Mouse (Mus musculus) bone marrow, adult 2 months (tissue): ENCODE data around the gene Aurkaip1. TPM values are rescaled to one million over a fixed set of nuclear protein-coding genes. Genes with fewer than 3 reads are reported as not detected.

ENCODE experiments used
- H3K27ac ChIP-seq: fragments of 200-500 bp; 2 replicates; pipeline ENCODE4 v1.5.1; 2012; ENCODE audit warnings: low read depth, mild to moderate bottlenecking, control low read depth, inconsistent platforms, low read length; ENCODE audit not compliant: control insufficient read depth, poor library complexity, insufficient read depth
- H3K4me1 ChIP-seq: fragments of 200-500 bp; 2 replicates; pipeline ENCODE4 v1.6.1; 2011; ENCODE audit warnings: low read length; ENCODE audit not compliant: control insufficient read depth, insufficient read depth
- H3K4me3 ChIP-seq: fragments of 200-500 bp; replicated peaks from 2 replicates; pipeline ENCODE3; 2011; ENCODE audit warnings: mild to moderate bottlenecking, low read depth, low read length, control low read depth; ENCODE audit not compliant: control insufficient read depth
- CTCF ChIP-seq: fragments of 200-500 bp; IDR thresholded peaks from 2 replicates; pipeline ENCODE4 v1.5.1; 2011; ENCODE audit warnings: low read length, control low read depth; ENCODE audit not compliant: control insufficient read depth, insufficient read depth
- POLR2A ChIP-seq: fragments of 200-500 bp; IDR thresholded peaks from 2 replicates; pipeline ENCODE4 v1.6.1; 2011; ENCODE audit warnings: low read depth, mild to moderate bottlenecking, control low read depth, low read length, borderline replicate concordance; ENCODE audit not compliant: control insufficient read depth
- WGBS: fragments of 180-500 bp; shearing (Covaris S2); methylation state at CpG from one replicate; pipeline ENCODE4 v1.1.7; 2018; 5-methylcytosine and 5-hydroxymethylcytosine counted together
- polyA plus RNA-seq: library from polyadenylated mRNA; stranded (reverse); fragments of >200 nt; gene quantifications from 2 replicates; pipeline ENCODE4 v1.2.4, GENCODE M21; 2011; ENCODE audit warnings: low replicate concordance; ENCODE audit not compliant: missing spikeins, insufficient read depth, insufficient read length

Gene Aurkaip1
- polyA plus RNA-seq, 1 experiment: 114 TPM

DNA sequence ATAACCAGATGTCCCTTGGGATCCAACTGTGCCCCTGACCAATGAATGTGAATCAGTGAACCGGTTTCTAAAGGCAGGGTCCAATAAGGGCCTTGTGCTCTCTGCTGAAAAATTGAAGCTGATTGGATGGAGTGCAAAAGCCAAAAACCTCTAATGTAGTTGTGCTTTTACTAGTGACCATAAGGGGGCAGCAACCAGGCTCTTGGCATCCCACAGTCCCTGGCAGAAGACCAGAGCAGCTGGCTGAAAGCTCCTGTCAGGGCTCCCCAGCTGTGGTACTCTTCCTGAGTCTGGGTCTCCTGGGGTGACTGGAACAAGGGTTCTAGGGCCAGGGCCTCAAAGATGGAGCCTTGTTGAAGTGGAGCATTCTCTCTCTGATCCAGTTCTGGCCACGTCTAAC is 2.8 kb downstream of the Aurkaip1 start:
- no peak overlapping the region for H3K4me3 ChIP-seq
- 34% methylated on average over 2 of the region's 2 CpGs for WGBS
- H3K27ac ChIP-seq: no peak overlapping the region
- H3K4me1 ChIP-seq: peaks cover 6% of the 10 kb centered on the region
- TF ChIP-seq CTCF: peak; percentile 65
- TF ChIP-seq POLR2A: no peak

GRCm38 (mm10) chr4:155837404-155838010 is 6.4 kb downstream of the Aurkaip1 start:
- 19% methylated on average over 11 of the region's 11 CpGs for WGBS
- peaks cover 5% of the 10 kb centered on the region for H3K4me1 ChIP-seq
- H3K27ac ChIP-seq: no peak overlapping the region
- no peak overlapping the region for H3K4me3 ChIP-seq
- TF ChIP-seq POLR2A: no peak
- TF ChIP-seq CTCF: no peak

DNA sequence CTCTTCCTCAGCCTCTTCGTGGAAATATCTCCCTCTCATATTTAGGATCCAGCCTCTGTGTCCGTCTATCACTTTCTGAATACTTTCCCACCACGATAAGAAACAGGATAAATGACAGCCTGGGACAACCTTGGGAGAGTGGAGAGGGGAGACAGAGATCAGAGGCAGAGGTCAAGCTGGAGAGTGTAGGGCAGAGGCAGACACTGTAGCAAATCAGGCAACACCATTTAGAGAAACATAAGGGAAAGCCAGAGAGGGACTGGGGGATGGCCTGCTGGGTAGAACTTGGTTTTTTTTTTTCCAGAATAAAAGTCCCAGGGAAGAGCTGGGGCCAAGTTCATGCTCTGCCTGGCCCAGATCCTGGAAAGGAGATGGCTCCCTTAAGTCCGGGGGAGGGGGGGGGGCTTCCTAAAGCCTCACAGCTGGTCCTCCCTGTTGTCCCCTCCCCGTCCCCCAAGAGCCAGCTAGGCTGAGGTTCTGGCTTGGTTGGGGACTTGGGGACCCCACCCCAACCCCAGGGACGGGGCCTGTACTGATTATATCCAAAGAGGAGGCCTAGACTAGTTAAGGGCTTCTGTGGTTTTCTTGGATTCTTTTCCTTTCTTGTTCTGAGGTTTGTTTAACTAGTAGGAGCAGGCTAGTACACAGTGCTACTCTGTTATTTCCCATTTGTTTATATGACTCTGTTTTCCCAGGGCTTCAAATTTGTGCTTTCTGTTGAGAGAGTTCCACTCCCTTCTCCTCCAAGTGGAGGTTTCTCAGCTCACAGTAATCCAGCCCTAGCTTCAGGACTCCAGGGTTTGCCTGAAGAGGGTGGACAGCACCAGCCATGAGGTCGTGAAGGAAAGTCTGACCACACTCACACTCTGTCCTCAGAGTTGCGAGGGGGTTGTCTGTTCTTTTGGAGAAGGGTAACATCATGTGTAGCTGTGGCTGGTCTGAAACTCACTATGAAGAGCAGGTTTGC is 7.4 kb downstream of the Aurkaip1 start:
- H3K4me3 ChIP-seq: no peak overlapping the region
- 55% methylated on average over 8 of the region's 8 CpGs for WGBS
- H3K27ac ChIP-seq: no peak overlapping the region
- TF ChIP-seq CTCF (no peak), POLR2A (no peak)
- H3K4me1 ChIP-seq: peaks cover 1% of the 10 kb centered on the region; the same call in 1 of the 2 replicates

DNA sequence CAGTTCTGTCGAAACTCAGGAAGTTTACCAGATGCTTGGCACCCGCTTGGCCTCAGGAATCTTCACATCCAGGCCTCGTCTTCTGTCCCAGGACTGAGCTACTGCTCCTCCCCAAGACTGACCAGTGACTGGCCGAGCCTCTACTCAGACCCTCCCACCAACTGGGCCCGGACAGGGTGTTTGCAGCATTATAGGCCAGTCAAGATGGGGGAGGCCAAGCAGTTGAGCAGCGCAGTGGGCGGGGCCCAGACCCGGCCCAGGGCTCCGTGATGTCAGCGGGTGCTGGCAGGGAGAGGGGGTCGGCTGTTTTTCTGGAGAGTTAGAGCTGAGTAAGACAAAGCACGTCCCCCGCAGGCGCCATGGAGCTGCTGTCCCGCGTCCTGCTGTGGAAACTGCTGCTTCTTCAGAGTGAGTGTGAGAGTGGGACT is 8.4 kb downstream of the Aurkaip1 start, which contains the start of gene Mxra8:
Gene Mxra8 (plus strand): TSS at position 198 of the 428 bp plus-strand sequence.
- 65% methylated on average over 16 of the region's 16 CpGs for WGBS
- TF ChIP-seq POLR2A (no peak), CTCF (no peak)
- H3K4me3 ChIP-seq: no peak within 1 kb of the TSS
- no peak within 1 kb of the TSS for H3K27ac ChIP-seq
- peaks cover 1% of the 10 kb centered on the region; the same call in 1 of the 2 replicates for H3K4me1 ChIP-seq

- TF ChIP-seq POLR2A: no peak
- no peak for TF ChIP-seq CTCF
- H3K4me1 ChIP-seq: peaks cover 1% of the 10 kb centered on the region; the same call in 1 of the 2 replicates
- WGBS: 21% methylated on average over 8 of the region's 8 CpGs
- H3K27ac ChIP-seq: peak overlapping the region; percentile 3; the same call in 1 of the 2 replicates
- H3K4me3 ChIP-seq: peak overlapping the region; percentile 57
These were observed 9.3 kb downstream of the Aurkaip1 start for GRCm38 (mm10) chr4:155840076-155841002.

GRCm38 (mm10) chr4:155841003-155841454 is 10.0 kb downstream of the Aurkaip1 start:
- Histone ChIP-seq H3K4me3 (peak overlapping the region; percentile 57), H3K27ac (peak overlapping the region; percentile 3; the same call in 1 of the 2 replicates), H3K4me1 (peaks cover 1% of the 10 kb centered on the region; the same call in 1 of the 2 replicates)
- peak; percentile 45; the same call in 1 of the 2 replicates for TF ChIP-seq CTCF
- TF ChIP-seq POLR2A: peak; percentile 41; the same call in 1 of the 2 replicates
- WGBS: under 1% methylated on average over 32 of the region's 32 CpGs

GRCm38 (mm10) chr4:155841651-155842270 is 10.7 kb downstream of the Aurkaip1 start:
- 60% methylated on average over 38 of the region's 38 CpGs for WGBS
- H3K4me3 ChIP-seq: no peak overlapping the region
- H3K27ac ChIP-seq: no peak overlapping the region
- peaks cover 1% of the 10 kb centered on the region; the same call in 1 of the 2 replicates for H3K4me1 ChIP-seq
- no peak for TF ChIP-seq CTCF
